Mouse (Mus musculus) testis, adult 2 months (tissue): Measurements from ENCODE around the gene Cabp1.
"Not testable (repeated sequence)": the region's sequence is repeated elsewhere in the genome, so short reads cannot be mapped to it uniquely, and the experiment has no call there.

Experiments used
- CTCF ChIP-seq: fragments of 200-500 bp; IDR thresholded peaks from 2 replicates; pipeline ENCODE4 v1.5.1; 2012; ENCODE audit warnings: low read depth, mild to moderate bottlenecking, inconsistent platforms, low read length, moderate library complexity; ENCODE audit not compliant: control insufficient read depth, insufficient read depth, insufficient replicate concordance
- POLR2A ChIP-seq: fragments of 200-500 bp; IDR thresholded peaks from 2 replicates; pipeline ENCODE4 v1.6.1; 2012; ENCODE audit warnings: low read depth, mild to moderate bottlenecking, inconsistent platforms, low read length, moderate library complexity; ENCODE audit not compliant: control insufficient read depth

DNA sequence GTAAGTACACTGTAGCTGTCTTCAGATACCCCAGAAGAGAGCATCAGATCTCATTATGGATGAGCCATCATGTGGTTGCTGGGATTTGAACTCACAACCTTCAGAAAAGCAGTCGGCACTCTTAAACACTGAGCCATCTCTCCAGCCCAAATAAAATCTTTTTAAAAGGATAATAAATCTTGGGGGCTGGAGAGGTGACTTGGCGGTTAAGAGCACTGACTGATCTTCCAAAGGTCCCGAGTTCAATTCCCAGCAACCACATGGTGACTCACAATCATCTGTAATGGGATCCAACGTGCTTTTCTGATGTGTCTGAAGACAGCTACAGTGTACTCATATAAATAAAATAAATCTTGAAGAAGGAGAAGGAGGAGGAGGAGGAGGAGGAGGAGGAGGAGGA is 29.7 kb downstream of the Cabp1 start:
- TF ChIP-seq CTCF, POLR2A: not testable (repeated sequence)
